Mouse (Mus musculus) sigmoid colon, adult 10 weeks (tissue): Measurements from ENCODE around the gene Igf1r. TPM values are rescaled to one million over a fixed set of nuclear protein-coding genes. Genes with fewer than 3 reads are reported as not detected.

Experiments used
- polyA plus RNA-seq: library from polyadenylated mRNA; stranded (reverse); fragments of 350-450 nt; fragmentation: Illumina TruSeq; extraction: RNeasy Lipid Tissue Mini Kit (QIAGEN cat#74804); gene quantifications from one replicate; pipeline ENCODE4 v1.2.3, GENCODE M21; 2014; ENCODE audit warnings: low read depth, low replicate concordance

Igf1r gene
- 7.9 TPM for polyA plus RNA-seq

DNA sequence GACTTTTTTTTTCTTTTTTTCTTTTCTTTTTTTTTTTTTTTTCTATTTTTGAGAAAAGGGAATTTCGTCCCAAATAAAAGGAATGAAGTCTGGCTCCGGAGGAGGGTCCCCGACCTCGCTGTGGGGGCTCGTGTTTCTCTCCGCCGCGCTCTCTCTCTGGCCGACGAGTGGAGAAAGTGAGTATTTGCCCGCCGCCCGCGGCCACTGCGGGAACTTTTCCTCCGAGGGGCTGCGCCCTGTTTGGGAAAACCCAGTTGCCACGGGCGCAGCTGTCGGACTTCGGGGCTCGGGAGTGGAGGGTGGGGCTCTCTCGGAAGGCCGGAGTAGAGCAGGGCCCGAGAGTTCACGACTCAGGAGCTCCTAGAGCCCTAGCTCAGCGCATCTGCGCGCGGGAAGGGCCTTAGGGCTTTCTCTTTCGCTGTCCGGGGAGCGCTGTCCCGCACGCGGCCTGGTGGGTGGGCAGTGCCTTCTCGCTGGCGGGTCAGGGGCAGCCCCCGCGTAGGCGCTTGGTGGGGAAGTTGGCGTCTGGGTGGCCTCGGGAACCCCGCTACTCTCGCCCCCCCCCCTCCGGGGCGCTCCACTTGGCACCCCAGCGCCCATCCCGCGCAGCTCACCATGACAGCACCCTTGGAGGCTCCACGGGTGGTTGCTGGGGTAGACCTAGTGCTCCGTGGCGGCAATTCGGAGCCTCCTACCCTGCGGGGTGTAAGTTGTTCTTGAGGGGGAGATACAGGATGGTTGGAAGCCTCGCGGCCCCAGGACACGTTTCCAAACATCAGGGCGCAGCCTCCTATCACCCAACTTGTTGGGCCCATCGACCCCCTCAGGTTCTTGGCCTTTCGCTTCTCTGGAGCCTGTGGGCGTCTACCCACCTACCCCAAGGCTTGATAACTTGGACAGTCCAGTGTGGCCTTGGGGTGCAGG lies at the start of gene Igf1r:
Gene Igf1r (plus strand): TSS at position 51 of the 924 bp plus-strand sequence.

GRCm38 (mm10) chr7:68264028-68264453 lies 311.4 kb downstream of the Igf1r start, which contains the start of gene Pgpep1l:
Gene Pgpep1l (minus strand): TSS chr7:68264233.

GRCm38 (mm10) chr7:68273515-68273914 lies 320.9 kb downstream of the Igf1r start, which contains the start of gene Fam169b:
Gene Fam169b (plus strand): TSS chr7:68273839.

Other genes with a start within 250 kb of the Igf1r start
- gene Synm, start 193.1 kb upstream of the Igf1r start, polyA plus RNA-seq: 129 TPM